Mouse (Mus musculus) myocyte (in vitro differentiated cells): Measurements from ENCODE around the gene Tmprss7.

Experiments
- CEBPB ChIP-seq: IDR thresholded peaks from 2 replicates; pipeline ENCODE4 v1.6.1; 2011; ENCODE audit warnings: mild to moderate bottlenecking, moderate library complexity; ENCODE audit not compliant: poor library complexity, insufficient read depth, severe bottlenecking
- E2F4 ChIP-seq: IDR thresholded peaks from one replicate; pipeline ENCODE4 v1.6.1; 2011; ENCODE audit warnings: mild to moderate bottlenecking, control low read depth, moderate library complexity; ENCODE audit not compliant: insufficient read depth
- MAX ChIP-seq: IDR thresholded peaks from one replicate; pipeline ENCODE4 v1.6.1; 2011; ENCODE audit warnings: low read depth, mild to moderate bottlenecking, control low read depth
- MYOD1 ChIP-seq, 3 experiments: IDR thresholded peaks; one replicate each; pipeline ENCODE4 v1.6.1; 2011; ENCODE audit warnings: control low read depth in 2 of 3, low read depth in 2 of 3, mild to moderate bottlenecking in 2 of 3, moderate library complexity in 1 of 3; ENCODE audit not compliant: insufficient read length in 2 of 3, control insufficient read depth in 1 of 3
- MYOG ChIP-seq, 3 experiments: IDR thresholded peaks; one replicate each; pipeline ENCODE4 v1.6.1; 2011; ENCODE audit warnings: control low read depth in 2 of 3, low read depth in 2 of 3, mild to moderate bottlenecking in 2 of 3; ENCODE audit not compliant: insufficient read length in 2 of 3, control insufficient read depth in 1 of 3, insufficient read depth in 1 of 3
- POLR2A ChIP-seq: IDR thresholded peaks from one replicate; pipeline ENCODE4 v1.6.1; 2011; ENCODE audit warnings: low read depth, mild to moderate bottlenecking, control low read depth, moderate library complexity; ENCODE audit not compliant: insufficient read length
- POLR2AphosphoS2 ChIP-seq: IDR thresholded peaks from one replicate; pipeline ENCODE4 v1.6.1; 2011; ENCODE audit warnings: low read depth, control low read depth; ENCODE audit not compliant: insufficient read length
- REST ChIP-seq: IDR thresholded peaks from one replicate; pipeline ENCODE4 v1.6.1; 2011; ENCODE audit warnings: mild to moderate bottlenecking, control low read depth, moderate library complexity; ENCODE audit not compliant: insufficient read depth, insufficient read length
- SRF ChIP-seq: IDR thresholded peaks from one replicate; pipeline ENCODE4 v1.6.1; 2011; ENCODE audit warnings: low read depth; ENCODE audit not compliant: control insufficient read depth, insufficient read length
- TCF12 ChIP-seq: IDR thresholded peaks from one replicate; pipeline ENCODE4 v1.6.1; 2011; ENCODE audit warnings: mild to moderate bottlenecking, control low read depth; ENCODE audit not compliant: poor library complexity, insufficient read depth, severe bottlenecking
- TCF3 ChIP-seq: IDR thresholded peaks from one replicate; pipeline ENCODE4 v1.6.1; 2011; ENCODE audit warnings: low read depth, control low read depth; ENCODE audit not compliant: insufficient read length
- USF1 ChIP-seq: IDR thresholded peaks from one replicate; pipeline ENCODE4 v1.6.1; 2011; ENCODE audit warnings: low read depth, mild to moderate bottlenecking, control low read depth, moderate library complexity

- no peak for TF ChIP-seq POLR2A
- no peak for TF ChIP-seq USF1
- TF ChIP-seq MAX: no peak
- TF ChIP-seq POLR2AphosphoS2: no peak
- TF ChIP-seq CEBPB: no peak
- no peak for TF ChIP-seq SRF
- no peak for TF ChIP-seq TCF12
- TF ChIP-seq E2F4: no peak
- TF ChIP-seq TCF3: no peak
- TF ChIP-seq MYOG (IDR thresholded peaks at IDR 0.05; ENCODE audit: control insufficient read depth in 1 of 3, insufficient read depth in 1 of 3, insufficient read length in 2 of 3, low read depth in 2 of 3): no peak
- no peak for TF ChIP-seq MYOD1 (IDR thresholded peaks at IDR 0.05; ENCODE audit: control insufficient read depth in 1 of 3, insufficient read length in 2 of 3, low read depth in 2 of 3)
- no peak for TF ChIP-seq REST
These were observed 84.9 kb downstream of the Tmprss7 start for GRCm38 (mm10) chr16:45608481-45608954.
